Mouse (Mus musculus): ENCODE results near the gene Sec24c. TPM values are rescaled to one million over a fixed set of nuclear protein-coding genes. Genes with fewer than 3 reads are reported as not detected.
A peak's percentile ranks its signal among the peaks of the same experiment; 100 is the strongest.

Sec24c gene
- total RNA-seq, 2 experiments from 2014 or later, result 95.4 to 97.9 TPM

- no peak for DNase-seq (ENCODE audit: low spot score in 2 of 2)
Measured at GRCm38 (mm10) chr14:20733041-20733951, 59.2 kb downstream of the Sec24c start.

- DNase-seq (ENCODE audit: low spot score in 2 of 2), result peak; percentile 74 to 90
Measured at GRCm38 (mm10) chr14:20733952-20734774, 60.1 kb downstream of the Sec24c start, which contains the start of gene Ndst2. TSS of gene Ndst2 (minus strand) at chr14:20734562.

GRCm38 (mm10) chr14:20735052-20735451 lies 60.9 kb downstream of the Sec24c start:
- no peak for DNase-seq (ENCODE audit: low spot score in 2 of 2)

- no peak for DNase-seq (ENCODE audit: low spot score in 2 of 2)
Measured at GRCm38 (mm10) chr14:20735892-20736390, 61.8 kb downstream of the Sec24c start.

GRCm38 (mm10) chr14:20737306-20737705 lies 63.2 kb downstream of the Sec24c start:
- peak in 1 of 2 experiments; percentile 42 for DNase-seq (ENCODE audit: low spot score in 2 of 2)

- no peak for DNase-seq (ENCODE audit: low spot score in 2 of 2)
Measured at GRCm38 (mm10) chr14:20738511-20738910, 64.4 kb downstream of the Sec24c start.

- DNase-seq (ENCODE audit: low spot score in 2 of 2), result no peak
Measured at GRCm38 (mm10) chr14:20741301-20741700, 67.2 kb downstream of the Sec24c start.

GRCm38 (mm10) chr14:20743614-20744013 lies 69.5 kb downstream of the Sec24c start:
- no peak for DNase-seq (ENCODE audit: low spot score in 2 of 2)

Small RNAs within 50 kb of the gene (microRNA-seq; reads per million reads assigned to microRNA genes)
- not detected for gene Mir6946

Other genes with a start within 250 kb of the Sec24c start
- gene Cfap70, start 222.1 kb upstream of the Sec24c start, total RNA-seq (2021), result under 1 TPM; 0.21 to 0.64 TPM
- gene Anxa7, start 194.2 kb upstream of the Sec24c start, total RNA-seq (2021), result 10 to 100 TPM; 43.1 to 52.3 TPM
- 1 to 10 TPM; 2.6 to 5.7 TPM for gene Mss51, start 177.4 kb upstream of the Sec24c start, total RNA-seq (2021)
- gene Ppp3cb, start 127.7 kb upstream of the Sec24c start, total RNA-seq (2021), result 100 to 1,000 TPM; 116 to 125 TPM
- 10 to 100 TPM; 12.6 to 14.3 TPM for gene Usp54, start 33.2 kb upstream of the Sec24c start, total RNA-seq (2021)
- gene Myoz1, start 17.8 kb upstream of the Sec24c start, total RNA-seq (2021), result 1,000 to 10,000 TPM; 1,287 to 1,360 TPM
- 100 to 1,000 TPM; 274 to 291 TPM for gene Synpo2l, start 6.0 kb upstream of the Sec24c start, total RNA-seq (2021)
- gene Fut11, start 20.7 kb downstream of the Sec24c start, total RNA-seq (2021), result 10 to 100 TPM; 16.0 to 16.4 TPM
- 10 to 100 TPM; 78.0 to 85.7 TPM for gene Chchd1, start 28.7 kb downstream of the Sec24c start, total RNA-seq (2021)
- 10 to 100 TPM; 81.5 to 83.6 TPM for gene Zswim8, start 33.2 kb downstream of the Sec24c start, total RNA-seq (2021)
- 10 to 100 TPM; 22.8 to 26.7 TPM for gene Ndst2, start 60.3 kb downstream of the Sec24c start, total RNA-seq (2021)
- 10 to 100 TPM; 92.5 to 94.3 TPM for gene Camk2g, start 119.8 kb downstream of the Sec24c start, total RNA-seq (2021)
- gene Plau, start 162.4 kb downstream of the Sec24c start, total RNA-seq (2021), result 10 to 100 TPM; 25.8 to 28.2 TPM